Mouse (Mus musculus) c-Kit-positive CD71-positive TER-119-positive erythroid progenitor cells, embryonic 14.5 days (primary cell): ENCODE measurements around the gene Cdc42se1.

ENCODE experiments used
- DNase-seq: peaks from one replicate; pipeline ENCODE4 v3.0.0-alpha.2; 2013; ENCODE audit warnings: low spot score

Cdc42se1 gene

GRCm38 (mm10) chr3:95224295-95224694 lies 4.2 kb upstream of the Cdc42se1 start:
- DNase-seq, result no peak

GRCm38 (mm10) chr3:95227214-95227613 lies 1.3 kb upstream of the Cdc42se1 start:
- DNase-seq, result no peak

GRCm38 (mm10) chr3:95228894-95229780 lies 605 bp downstream of the Cdc42se1 start:
- DNase-seq, result peak; percentile 38

GRCm38 (mm10) chr3:95229781-95230494 lies 1.4 kb downstream of the Cdc42se1 start:
- DNase-seq, result peak; percentile 32

- peak; percentile 42 for DNase-seq
Measured at GRCm38 (mm10) chr3:95230495-95231297, 2.2 kb downstream of the Cdc42se1 start.

GRCm38 (mm10) chr3:95231298-95232221 lies 3.0 kb downstream of the Cdc42se1 start, which contains the start of gene Mllt11:
Gene Mllt11, minus strand, starts transcription at chr3:95232171.
- peak; percentile 45 for DNase-seq

- no peak for DNase-seq
Measured at GRCm38 (mm10) chr3:95232771-95233170, 4.2 kb downstream of the Cdc42se1 start.

GRCm38 (mm10) chr3:95233303-95233980 lies 4.9 kb downstream of the Cdc42se1 start:
- DNase-seq, result no peak

- DNase-seq, result no peak
Measured at GRCm38 (mm10) chr3:95235386-95236301, 7.1 kb downstream of the Cdc42se1 start.

GRCm38 (mm10) chr3:95237541-95238099 lies 9.1 kb downstream of the Cdc42se1 start:
- DNase-seq, result no peak

- DNase-seq, result no peak
Measured at GRCm38 (mm10) chr3:95239022-95239421, 10.5 kb downstream of the Cdc42se1 start.

GRCm38 (mm10) chr3:95239971-95240370 lies 11.4 kb downstream of the Cdc42se1 start:
- no peak for DNase-seq

GRCm38 (mm10) chr3:95240900-95241299 lies 12.4 kb downstream of the Cdc42se1 start:
- DNase-seq, result no peak

- no peak for DNase-seq
Measured at GRCm38 (mm10) chr3:95241498-95241897, 13.0 kb downstream of the Cdc42se1 start, which contains the start of gene Gm128. Gene Gm128, minus strand, starts transcription at chr3:95241598.

GRCm38 (mm10) chr3:95243086-95243485 lies 14.6 kb downstream of the Cdc42se1 start:
- DNase-seq, result no peak

- DNase-seq, result peak; percentile 24
Measured at GRCm38 (mm10) chr3:95246465-95247231, 18.1 kb downstream of the Cdc42se1 start.

GRCm38 (mm10) chr3:95247660-95248336 lies 19.3 kb downstream of the Cdc42se1 start:
- no peak for DNase-seq

GRCm38 (mm10) chr3:95250361-95250760 lies 21.8 kb downstream of the Cdc42se1 start:
- DNase-seq, result no peak
